Mouse (Mus musculus) limb, embryonic 15.5 days (tissue): Measurements from ENCODE around the gene Fam173a. TPM values are rescaled to one million over a fixed set of nuclear protein-coding genes. Genes with fewer than 3 reads are reported as not detected.

Source experiments
- ATAC-seq: fragments of 200-750 bp; cut with Nextera tagmentation; 2 replicates; pipeline ENCODE4 v1.8.0; 2017; ENCODE audit warnings: low read depth, moderate TSS enrichment; ENCODE audit not compliant: insufficient number of reproducible peaks, low FRiP score, low TSS enrichment
- H3K27ac ChIP-seq: fragments of 300-500 bp; sonication (generic); 2 replicates; pipeline ENCODE4 v1.5.1; 2015; ENCODE audit warnings: moderate library complexity, mild to moderate bottlenecking, inconsistent platforms
- H3K27me3 ChIP-seq: fragments of 300-500 bp; sonication (generic); 2 replicates; pipeline ENCODE4 v1.6.1; 2015; ENCODE audit warnings: inconsistent platforms
- H3K36me3 ChIP-seq: fragments of 300-500 bp; sonication (generic); 2 replicates; pipeline ENCODE4 v1.6.1; 2015; ENCODE audit warnings: inconsistent platforms
- H3K4me1 ChIP-seq: fragments of 300-500 bp; sonication (generic); 2 replicates; pipeline ENCODE4 v1.6.1; 2015; ENCODE audit warnings: inconsistent platforms
- H3K4me2 ChIP-seq: fragments of 300-500 bp; sonication (generic); 2 replicates; pipeline ENCODE4 v1.6.1; 2015; ENCODE audit warnings: mild to moderate bottlenecking, inconsistent platforms
- H3K4me3 ChIP-seq: fragments of 300-500 bp; sonication (generic); 2 replicates; pipeline ENCODE4 v1.5.1; 2015; ENCODE audit warnings: mild to moderate bottlenecking, inconsistent platforms
- H3K9ac ChIP-seq: fragments of 300-500 bp; sonication (generic); 2 replicates; pipeline ENCODE4 v1.6.1; 2015; ENCODE audit warnings: inconsistent platforms
- H3K9me3 ChIP-seq: fragments of 300-500 bp; sonication (generic); 2 replicates; pipeline ENCODE4 v1.6.1; 2016; ENCODE audit warnings: inconsistent platforms
- WGBS: fragments of 180-500 bp; shearing (Covaris S2); methylation state at CpG from one replicate; pipeline ENCODE4 v1.1.7; 2015; 5-methylcytosine and 5-hydroxymethylcytosine counted together
- polyA plus RNA-seq: library from polyadenylated mRNA; unstranded; fragments of >200 nt; fragmentation: Nextera tagmentation; extraction: Ambion mirVana; gene quantifications from 2 replicates; pipeline ENCODE4 v1.2.1, GENCODE M21; 2015

The Fam173a gene
- polyA plus RNA-seq, 1 experiment from 2014 or later: 85.7 TPM

- H3K4me2 ChIP-seq: peak within 1 kb of the TSS; percentile 58
- H3K9ac ChIP-seq: peak within 1 kb of the TSS; percentile 80
- peak; percentile 72 for ATAC-seq
- WGBS: under 1% methylated on average over 37 of the region's 37 CpGs
- H3K27ac ChIP-seq: no peak within 1 kb of the TSS
- H3K4me3 ChIP-seq: peak within 1 kb of the TSS; percentile 74
- peaks cover 16% of the 10 kb centered on the region for H3K36me3 ChIP-seq
- H3K4me1 ChIP-seq: peaks cover 12% of the 10 kb centered on the region
- H3K9me3 ChIP-seq: no peaks in the 10 kb centered on the region
- H3K27me3 ChIP-seq: no peaks in the 10 kb centered on the region; the same call in 1 of the 2 replicates
Observed at GRCm38 (mm10) chr17:25773549-25774120, 19.1 kb downstream of the Fam173a start, which contains the start of gene Narfl. Gene Narfl (plus strand): TSS chr17:25773776.

GRCm38 (mm10) chr17:25769331-25769730, 23.4 kb downstream of the Fam173a start:
- Histone ChIP-seq H3K4me2 (no peak overlapping the region), H3K27me3 (peaks cover 4% of the 10 kb centered on the region), H3K4me1 (peaks cover 4% of the 10 kb centered on the region), H3K9me3 (no peaks in the 10 kb centered on the region), H3K9ac (no peak overlapping the region), H3K27ac (no peak overlapping the region), H3K4me3 (no peak overlapping the region), H3K36me3 (no peaks in the 10 kb centered on the region)
- WGBS: 29% methylated on average over 9 of the region's 9 CpGs
- ATAC-seq: no peak

- Histone ChIP-seq H3K27ac (no peak overlapping the region), H3K4me1 (no peaks in the 10 kb centered on the region), H3K9me3 (no peaks in the 10 kb centered on the region), H3K27me3 (peaks cover 4% of the 10 kb centered on the region; the same call in 1 of the 2 replicates), H3K4me2 (no peak overlapping the region), H3K36me3 (no peaks in the 10 kb centered on the region), H3K4me3 (no peak overlapping the region), H3K9ac (no peak overlapping the region)
- WGBS: 15% methylated on average over 5 of the region's 5 CpGs
- no peak for ATAC-seq
Observed at GRCm38 (mm10) chr17:25765886-25766285, 26.8 kb downstream of the Fam173a start.

- WGBS: 45% methylated on average over 3 of the region's 3 CpGs
Observed at GRCm38 (mm10) chr17:25762591-25762990, 30.1 kb downstream of the Fam173a start.

GRCm38 (mm10) chr17:25761561-25761970, 31.1 kb downstream of the Fam173a start:
- Histone ChIP-seq H3K4me3 (no peak overlapping the region), H3K36me3 (no peaks in the 10 kb centered on the region), H3K27me3 (no peaks in the 10 kb centered on the region), H3K9ac (no peak overlapping the region), H3K9me3 (no peaks in the 10 kb centered on the region), H3K27ac (no peak overlapping the region), H3K4me2 (no peak overlapping the region), H3K4me1 (no peaks in the 10 kb centered on the region)
- 58% methylated on average over 4 of the region's 4 CpGs for WGBS
- ATAC-seq: no peak

More at GRCm38 (mm10) chr17:25762591-25762990, 30.1 kb downstream of the Fam173a start:
- H3K36me3 ChIP-seq: no peaks in the 10 kb centered on the region
- peaks cover 1% of the 10 kb centered on the region; the same call in 1 of the 2 replicates for H3K27me3 ChIP-seq
- H3K27ac ChIP-seq: no peak overlapping the region
- H3K9ac ChIP-seq: no peak overlapping the region
- no peaks in the 10 kb centered on the region for H3K4me1 ChIP-seq
- no peak overlapping the region for H3K4me3 ChIP-seq
- ATAC-seq: no peak
- no peaks in the 10 kb centered on the region for H3K9me3 ChIP-seq
- H3K4me2 ChIP-seq: no peak overlapping the region

GRCm38 (mm10) chr17:25760148-25760547, 32.6 kb downstream of the Fam173a start:
- no peak overlapping the region for H3K9ac ChIP-seq
- no peaks in the 10 kb centered on the region; the same call in 1 of the 2 replicates for H3K4me1 ChIP-seq
- no peaks in the 10 kb centered on the region for H3K9me3 ChIP-seq
- no peak overlapping the region for H3K4me2 ChIP-seq
- ATAC-seq: no peak
- WGBS: 73% methylated on average over 8 of the region's 8 CpGs
- H3K4me3 ChIP-seq: no peak overlapping the region
- H3K36me3 ChIP-seq: no peaks in the 10 kb centered on the region
- H3K27ac ChIP-seq: no peak overlapping the region
- H3K27me3 ChIP-seq: no peaks in the 10 kb centered on the region

GRCm38 (mm10) chr17:25757691-25758090, 35.0 kb downstream of the Fam173a start:
- Histone ChIP-seq H3K27ac (no peak overlapping the region), H3K4me1 (no peaks in the 10 kb centered on the region; the same call in 1 of the 2 replicates), H3K9ac (no peak overlapping the region), H3K4me2 (no peak overlapping the region), H3K27me3 (no peaks in the 10 kb centered on the region), H3K4me3 (no peak overlapping the region), H3K36me3 (no peaks in the 10 kb centered on the region), H3K9me3 (no peaks in the 10 kb centered on the region)
- ATAC-seq: no peak
- 55% methylated on average over 3 of the region's 3 CpGs for WGBS

GRCm38 (mm10) chr17:25756378-25757242, 36.1 kb downstream of the Fam173a start:
- H3K9ac ChIP-seq: no peak overlapping the region
- no peaks in the 10 kb centered on the region for H3K27me3 ChIP-seq
- H3K36me3 ChIP-seq: no peaks in the 10 kb centered on the region
- no peak for ATAC-seq
- H3K4me1 ChIP-seq: no peaks in the 10 kb centered on the region; the same call in 1 of the 2 replicates
- no peak overlapping the region for H3K27ac ChIP-seq
- no peak overlapping the region for H3K4me2 ChIP-seq
- H3K4me3 ChIP-seq: no peak overlapping the region
- H3K9me3 ChIP-seq: no peaks in the 10 kb centered on the region
- 70% methylated on average over 9 of the region's 9 CpGs for WGBS

GRCm38 (mm10) chr17:25755627-25756377, 36.9 kb downstream of the Fam173a start:
- WGBS: 33% methylated on average over 4 of the region's 4 CpGs
- no peak overlapping the region for H3K27ac ChIP-seq
- H3K4me2 ChIP-seq: no peak overlapping the region
- H3K36me3 ChIP-seq: no peaks in the 10 kb centered on the region
- H3K27me3 ChIP-seq: no peaks in the 10 kb centered on the region
- no peak for ATAC-seq
- H3K9me3 ChIP-seq: no peaks in the 10 kb centered on the region
- no peak overlapping the region for H3K4me3 ChIP-seq
- no peak overlapping the region for H3K9ac ChIP-seq
- H3K4me1 ChIP-seq: no peaks in the 10 kb centered on the region; the same call in none of the 2 replicates

GRCm38 (mm10) chr17:25755086-25755485, 37.6 kb downstream of the Fam173a start:
- Histone ChIP-seq H3K27ac (no peak overlapping the region), H3K27me3 (no peaks in the 10 kb centered on the region), H3K9ac (no peak overlapping the region), H3K4me2 (no peak overlapping the region), H3K9me3 (no peaks in the 10 kb centered on the region), H3K36me3 (no peaks in the 10 kb centered on the region), H3K4me3 (no peak overlapping the region), H3K4me1 (no peaks in the 10 kb centered on the region; the same call in none of the 2 replicates)
- no peak for ATAC-seq
- WGBS: 79% methylated on average over 4 of the region's 4 CpGs

GRCm38 (mm10) chr17:25754241-25754640, 38.5 kb downstream of the Fam173a start, which contains the start of gene Msln:
Gene Msln (minus strand): TSS chr17:25754378.
- no peak for ATAC-seq
- no peaks in the 10 kb centered on the region; the same call in none of the 2 replicates for H3K4me1 ChIP-seq
- no peaks in the 10 kb centered on the region for H3K27me3 ChIP-seq
- H3K4me2 ChIP-seq: no peak within 1 kb of the TSS
- no peak within 1 kb of the TSS for H3K4me3 ChIP-seq
- 83% methylated on average over 9 of the region's 9 CpGs for WGBS
- no peak within 1 kb of the TSS for H3K9ac ChIP-seq
- no peaks in the 10 kb centered on the region for H3K36me3 ChIP-seq
- no peaks in the 10 kb centered on the region for H3K9me3 ChIP-seq
- no peak within 1 kb of the TSS for H3K27ac ChIP-seq
